Mouse (Mus musculus) cerebellum, adult 11-12 months (tissue): ENCODE measurements at regions not wholly inside any gene's neighbourhood (a gene's known extent, or its start where the extent isn't known, plus 50 kb on each side); places are given as distances from the start of the nearest gene placed in this dataset.

Experiments used
- DNase-seq: peaks from one replicate; pipeline ENCODE4 v3.0.0; 2022

DNA sequence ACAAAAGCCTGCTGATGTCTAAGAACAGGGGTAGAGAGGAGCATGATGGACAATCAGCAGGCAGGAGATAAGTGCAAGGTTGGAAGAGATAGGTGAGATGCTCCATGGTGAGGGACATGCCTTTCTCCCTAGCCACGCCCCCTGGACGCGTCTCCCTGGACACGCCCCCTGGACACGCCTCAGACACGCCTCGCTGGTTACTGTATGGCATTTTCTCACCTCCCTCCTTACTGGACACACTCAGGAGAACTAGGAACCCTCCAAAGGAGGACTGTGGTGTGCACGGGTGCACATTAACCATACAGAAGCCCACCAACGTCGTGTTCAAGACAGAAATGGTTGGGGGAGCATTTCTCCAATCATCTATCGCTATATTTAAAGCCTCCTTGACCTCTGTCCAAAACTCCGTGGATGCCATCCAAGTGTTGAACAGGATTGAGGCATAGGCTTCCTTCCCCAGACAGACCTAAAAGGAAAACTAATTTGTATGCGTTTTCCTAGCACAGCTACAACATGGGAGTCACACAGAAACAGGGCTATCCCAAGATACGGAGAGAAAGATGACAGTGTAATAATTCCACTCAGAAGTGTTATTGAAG lies 168.4 kb upstream of the Fam19a5 start:
- DNase-seq, result peak; percentile 23

DNA sequence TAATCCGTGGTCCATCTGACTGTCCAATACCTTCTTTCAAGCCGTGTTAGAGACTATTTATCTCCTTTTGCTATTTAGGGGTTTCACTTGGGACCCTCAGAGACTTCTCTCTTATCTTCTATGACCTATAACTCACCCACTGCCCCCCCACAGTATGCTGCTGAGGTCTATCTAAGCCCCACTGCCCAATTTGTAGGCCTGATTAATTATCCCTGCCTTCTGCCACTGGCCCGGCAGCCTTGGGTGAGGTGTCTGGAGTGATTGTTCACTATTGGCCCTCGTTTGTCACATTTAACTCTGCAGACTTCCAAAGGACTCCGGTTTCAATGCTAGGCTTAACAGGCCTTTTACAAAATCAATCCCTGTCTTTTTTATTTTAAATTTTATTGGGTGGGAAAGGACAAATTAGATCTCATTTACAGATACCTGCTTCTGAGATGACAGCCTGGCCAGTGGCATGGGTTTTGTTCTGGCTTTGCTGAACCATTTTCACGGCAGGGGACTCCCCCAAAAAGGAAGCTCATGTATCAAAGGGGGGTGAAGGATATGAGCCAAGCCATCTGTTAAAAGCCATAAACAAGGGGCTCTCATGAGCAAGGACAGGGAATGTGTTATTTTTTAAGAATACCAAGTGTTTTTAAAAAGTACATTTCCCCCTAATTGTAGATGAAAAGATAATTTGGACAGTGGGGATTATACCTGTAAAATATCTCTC lies 160.4 kb upstream of the Fam19a5 start:
- peak; percentile 66 for DNase-seq

DNA sequence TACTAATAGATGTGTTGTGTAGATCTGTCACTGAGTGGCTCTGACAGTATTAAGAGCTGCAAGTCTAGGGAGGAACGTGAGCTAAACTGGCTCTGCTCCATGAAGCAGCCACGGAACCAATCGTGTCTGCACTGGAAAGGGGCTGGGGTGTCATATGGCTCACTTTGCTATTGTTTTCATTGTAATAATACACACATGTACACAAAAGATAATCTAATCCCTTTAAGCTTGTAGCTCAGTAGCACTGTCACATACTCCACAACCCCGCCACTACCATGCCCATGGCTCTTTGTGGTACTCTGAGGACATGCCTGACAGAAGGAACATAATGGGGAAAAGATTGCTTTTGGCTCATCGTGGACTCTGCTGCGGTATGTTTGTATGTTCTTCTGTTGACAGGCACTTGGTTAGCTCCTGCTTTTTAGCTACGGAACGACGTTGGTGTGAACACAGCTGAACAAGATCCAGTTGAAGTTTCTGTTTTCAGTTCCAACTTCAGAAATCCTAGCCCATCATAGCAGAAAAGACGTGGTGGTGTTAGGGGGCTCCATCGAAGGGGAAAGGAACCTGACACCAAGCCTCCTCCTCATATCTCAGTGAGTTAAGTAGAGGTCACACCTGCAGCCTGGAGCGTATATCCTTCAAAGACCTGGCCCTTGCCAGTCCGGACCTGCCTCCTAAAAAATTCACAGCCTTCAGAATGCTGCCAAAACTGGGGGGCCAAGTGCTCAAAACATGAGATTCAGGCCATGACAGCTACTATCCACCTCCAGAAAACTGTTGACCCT lies 159.6 kb upstream of the Fam19a5 start:
- no peak for DNase-seq

DNA sequence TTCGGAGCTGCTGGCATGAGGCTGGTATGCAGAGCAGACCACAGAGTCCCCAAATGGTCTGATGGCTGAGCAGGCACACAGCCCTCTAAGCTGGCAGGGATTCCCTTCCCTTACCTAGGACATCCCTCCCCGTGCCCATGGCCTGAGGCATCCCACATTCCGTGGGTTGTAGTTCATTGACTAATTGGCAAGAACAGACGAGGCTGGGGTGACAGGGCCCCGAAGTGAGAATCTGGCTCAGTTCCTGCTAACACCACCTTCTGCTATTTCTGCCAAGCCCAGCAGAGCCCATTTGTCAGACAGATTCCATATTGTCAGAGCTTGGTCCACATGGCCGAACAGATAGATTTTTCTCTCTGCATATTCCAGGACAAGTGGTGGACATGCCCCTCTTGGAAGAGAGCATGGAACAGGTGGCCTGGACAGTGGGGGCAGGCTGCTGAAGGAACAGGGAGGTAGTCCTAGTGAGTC lies 157.6 kb upstream of the Fam19a5 start:
- DNase-seq, result peak; percentile 97

DNA sequence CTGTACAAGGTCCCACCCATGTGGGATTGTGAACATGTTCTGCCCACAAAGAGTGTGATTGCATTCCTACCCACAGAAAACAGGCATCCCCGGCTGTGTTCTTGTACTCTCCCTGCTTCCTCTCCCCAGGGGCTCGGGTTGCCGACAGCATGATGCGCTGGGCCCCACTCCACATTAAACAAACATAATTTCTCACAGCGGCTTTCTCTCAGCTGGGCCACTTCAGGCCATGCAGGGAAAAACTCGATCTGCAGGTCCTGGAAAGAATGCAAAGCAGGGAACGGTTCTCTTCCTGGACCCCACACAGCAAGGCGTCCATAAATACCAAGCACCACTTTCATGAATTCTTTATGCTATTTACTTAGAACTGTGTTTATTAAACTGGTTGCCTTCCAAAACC lies 152.7 kb upstream of the Fam19a5 start:
- DNase-seq, result no peak

DNA sequence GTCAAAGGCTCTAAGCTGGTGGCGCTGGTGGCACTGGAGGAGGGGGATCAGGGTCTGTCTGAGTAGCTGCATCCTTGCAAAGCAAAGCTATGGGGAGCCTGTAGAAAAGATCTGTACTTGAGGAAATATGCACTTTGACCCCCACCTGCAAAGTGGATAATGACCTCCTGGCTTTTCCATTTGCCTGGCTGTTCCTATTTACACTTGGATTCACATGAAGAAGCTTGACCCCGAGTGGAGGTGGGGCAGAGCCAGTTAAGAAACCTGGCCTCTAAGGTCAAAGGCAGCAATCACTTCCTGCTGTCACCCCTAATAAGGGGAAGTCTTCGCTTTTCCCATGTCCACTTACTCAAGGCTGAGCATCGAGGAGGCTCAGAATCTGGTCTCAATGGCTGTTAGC lies 145.7 kb upstream of the Fam19a5 start:
- DNase-seq, result no peak

DNA sequence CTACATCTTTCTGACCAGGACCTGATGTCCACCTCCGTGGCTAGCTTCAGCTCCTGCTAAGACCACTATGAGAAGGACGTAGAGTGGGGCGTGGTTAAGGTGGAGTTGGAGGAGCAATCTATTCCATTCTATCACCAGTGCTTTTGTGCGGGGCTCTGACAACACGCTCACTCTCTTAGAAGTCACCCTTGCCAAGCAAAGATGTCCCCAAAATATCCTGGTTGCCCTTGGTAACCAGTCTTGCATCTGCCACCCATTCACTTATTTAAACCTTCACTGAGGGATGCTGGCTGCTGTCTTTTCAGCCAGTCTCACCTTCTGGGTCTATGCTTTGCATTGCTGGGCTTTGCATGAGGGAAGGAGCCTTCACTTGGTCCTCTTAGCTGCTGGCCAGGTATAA lies 138.4 kb upstream of the Fam19a5 start:
- DNase-seq, result no peak

DNA sequence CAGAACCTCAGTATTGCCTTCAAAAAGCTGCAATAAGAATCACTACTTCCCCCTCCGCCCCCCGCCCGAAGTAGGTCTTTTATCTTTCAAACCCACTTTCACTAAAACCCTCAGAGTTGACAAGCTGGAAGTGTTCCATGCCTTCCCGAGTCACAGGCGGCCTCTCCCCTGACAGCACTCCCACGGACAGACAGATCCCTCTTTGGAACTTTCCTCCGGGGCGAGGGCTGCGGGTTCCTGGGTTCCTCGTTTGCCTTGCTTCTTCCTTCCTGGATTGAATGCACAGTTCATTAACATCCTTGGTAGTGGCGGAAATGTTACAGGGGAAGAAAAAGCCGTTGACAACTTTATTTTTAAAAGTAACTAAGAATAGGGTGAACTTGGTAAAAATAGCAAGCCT lies 132.1 kb upstream of the Fam19a5 start:
- no peak for DNase-seq

DNA sequence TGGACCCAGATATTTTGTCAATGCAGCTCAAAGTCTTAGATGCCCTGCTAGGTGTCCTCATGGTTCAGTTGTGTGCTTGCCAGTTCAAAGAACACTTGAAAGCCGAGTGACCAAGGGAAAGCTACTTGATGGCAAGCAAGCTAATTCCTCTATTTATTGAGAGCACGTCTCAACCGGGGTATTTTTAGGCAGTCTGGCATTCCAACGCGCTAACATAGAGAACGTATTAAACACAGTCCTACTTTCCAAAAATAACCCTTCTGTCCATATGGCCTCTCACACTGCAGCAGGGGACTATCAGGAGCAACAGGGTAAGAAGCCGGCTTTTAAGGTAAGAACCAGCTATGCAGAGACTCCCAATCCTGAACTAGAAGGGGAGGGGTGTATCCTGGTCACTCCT lies 128.1 kb upstream of the Fam19a5 start:
- peak; percentile 32 for DNase-seq

DNA sequence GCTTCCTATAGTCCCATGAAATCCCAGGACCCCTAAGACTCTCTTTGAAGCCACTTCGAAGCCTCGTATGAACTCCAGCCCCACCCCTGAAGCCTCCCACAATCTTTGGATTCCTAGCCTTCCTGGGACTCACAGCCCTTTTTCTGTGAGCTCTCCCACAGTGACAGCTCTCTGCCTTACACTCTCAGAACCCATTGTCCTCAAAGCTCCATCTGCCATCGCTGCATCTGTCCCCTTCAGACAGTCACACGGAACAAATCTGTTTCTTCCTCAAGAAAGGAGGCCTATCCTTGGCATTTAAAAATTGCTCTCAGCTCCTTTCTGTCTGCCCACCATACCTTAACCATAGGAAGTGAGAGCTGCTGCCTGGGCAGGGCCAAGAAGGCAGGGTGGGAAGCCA lies 122.4 kb upstream of the Fam19a5 start:
- no peak for DNase-seq

DNA sequence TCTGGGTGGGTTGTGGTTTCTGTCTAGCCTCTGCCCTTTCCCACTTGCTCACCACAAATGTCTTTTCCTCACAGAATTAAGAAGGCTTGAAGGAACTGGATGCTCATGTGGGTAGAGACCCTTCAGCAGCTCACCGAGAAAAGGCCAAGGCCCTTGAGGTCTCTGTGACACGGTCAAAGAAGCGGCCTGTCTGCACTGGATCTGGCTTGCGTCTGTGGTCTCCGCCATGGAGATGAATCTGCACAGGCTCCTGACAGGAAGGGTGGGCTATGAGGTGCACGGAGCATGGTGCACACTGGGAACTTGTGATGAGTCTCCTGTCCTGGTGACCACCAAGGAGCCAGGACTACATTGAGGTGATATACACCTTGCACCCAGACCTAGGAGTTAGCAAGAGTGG lies 110.8 kb upstream of the Fam19a5 start:
- no peak for DNase-seq

DNA sequence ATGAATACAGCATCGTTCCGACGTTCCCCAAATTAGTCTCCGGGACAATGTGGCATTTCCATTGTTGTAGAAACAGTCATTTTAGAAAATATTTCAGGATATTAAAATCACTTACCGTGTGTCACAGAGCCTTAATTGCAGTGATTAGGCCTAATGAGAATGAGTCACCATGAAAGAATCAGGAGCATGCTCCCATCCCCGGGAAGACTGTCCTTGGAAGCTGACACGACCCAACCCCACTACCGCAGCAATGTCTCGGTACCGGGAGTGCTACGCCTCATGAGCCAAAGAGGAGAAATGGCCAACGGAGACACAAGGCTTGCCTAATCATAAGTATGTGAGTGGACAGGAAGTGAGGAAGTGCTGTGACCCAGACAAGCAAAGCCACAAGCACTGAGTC lies 110.2 kb upstream of the Fam19a5 start:
- no peak for DNase-seq

DNA sequence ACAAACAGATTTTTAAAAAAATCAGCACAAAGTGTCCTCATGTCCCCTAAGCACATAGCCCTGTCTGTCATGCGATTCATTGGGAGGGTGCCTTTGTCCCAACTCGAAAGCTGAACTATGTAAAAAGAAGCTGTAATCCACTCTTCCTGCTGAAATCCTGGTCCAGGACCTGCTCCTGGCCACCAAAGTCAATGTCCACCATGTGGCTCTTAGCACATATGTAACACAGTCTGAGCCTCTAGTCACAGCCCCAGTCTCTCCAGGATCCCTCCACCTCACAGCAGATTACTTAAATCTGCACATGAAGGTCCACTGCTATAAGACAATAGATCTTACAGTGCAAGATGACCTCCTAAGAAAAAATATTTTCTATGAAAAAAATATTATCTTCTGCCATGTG lies 108.5 kb upstream of the Fam19a5 start:
- no peak for DNase-seq

DNA sequence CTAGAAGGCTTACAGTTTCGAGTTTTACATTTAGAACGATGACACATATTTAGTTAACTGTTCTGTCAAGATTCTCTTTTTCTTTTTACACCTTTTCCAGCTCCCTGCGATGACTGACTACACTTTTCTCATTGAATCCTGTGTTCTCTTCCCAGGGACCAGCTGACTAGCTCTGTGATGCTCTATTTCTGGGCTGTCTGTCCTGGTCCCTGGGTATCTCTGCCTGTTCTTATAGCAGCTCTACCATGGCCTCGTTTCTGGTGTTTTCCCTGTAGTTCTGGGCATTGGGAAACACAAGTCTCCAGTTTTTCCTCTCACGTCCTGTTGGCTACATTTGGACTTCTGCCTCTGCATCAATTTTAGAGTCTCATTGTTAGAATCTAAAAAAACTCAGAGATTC lies 106.5 kb upstream of the Fam19a5 start:
- DNase-seq, result no peak

DNA sequence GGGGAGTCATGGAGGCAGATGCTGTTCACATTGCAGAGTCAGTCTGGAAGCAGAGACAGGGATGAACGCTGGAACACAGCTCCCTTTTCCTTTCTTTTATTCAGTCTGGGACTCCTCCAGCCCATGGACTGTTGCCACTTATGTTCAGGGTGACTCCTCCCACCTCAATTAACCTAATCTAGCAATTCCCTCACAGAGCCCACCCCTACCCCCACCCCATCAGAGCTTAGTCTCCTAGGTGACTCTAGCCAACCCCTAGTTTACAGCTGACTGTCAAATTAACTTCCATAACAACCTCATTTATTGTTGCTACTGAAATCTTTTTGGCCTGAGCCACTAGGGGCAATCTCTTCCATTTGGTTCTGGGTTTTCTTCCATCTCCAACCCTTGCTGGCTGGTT lies 85.2 kb upstream of the Fam19a5 start:
- DNase-seq, result no peak

DNA sequence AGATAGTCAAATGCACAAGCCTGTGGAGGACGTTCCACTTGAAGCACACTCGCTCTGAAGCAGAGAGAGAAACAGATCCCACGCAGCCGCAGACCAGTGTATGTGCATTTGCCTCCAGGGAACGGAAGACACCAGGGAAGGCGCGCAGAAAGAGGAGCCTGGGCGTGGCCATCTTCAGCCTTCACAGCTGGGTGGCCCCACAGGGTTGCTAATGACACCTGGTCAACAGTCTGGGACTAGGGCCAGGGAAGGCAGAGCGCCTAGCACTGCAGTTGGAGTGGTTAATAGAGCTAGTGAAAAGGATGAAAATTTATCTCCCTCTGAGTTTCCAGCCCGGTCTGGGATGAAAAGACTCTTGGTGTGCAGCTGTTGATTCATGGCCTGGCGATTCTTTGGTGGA lies 67.9 kb upstream of the Fam19a5 start:
- no peak for DNase-seq

DNA sequence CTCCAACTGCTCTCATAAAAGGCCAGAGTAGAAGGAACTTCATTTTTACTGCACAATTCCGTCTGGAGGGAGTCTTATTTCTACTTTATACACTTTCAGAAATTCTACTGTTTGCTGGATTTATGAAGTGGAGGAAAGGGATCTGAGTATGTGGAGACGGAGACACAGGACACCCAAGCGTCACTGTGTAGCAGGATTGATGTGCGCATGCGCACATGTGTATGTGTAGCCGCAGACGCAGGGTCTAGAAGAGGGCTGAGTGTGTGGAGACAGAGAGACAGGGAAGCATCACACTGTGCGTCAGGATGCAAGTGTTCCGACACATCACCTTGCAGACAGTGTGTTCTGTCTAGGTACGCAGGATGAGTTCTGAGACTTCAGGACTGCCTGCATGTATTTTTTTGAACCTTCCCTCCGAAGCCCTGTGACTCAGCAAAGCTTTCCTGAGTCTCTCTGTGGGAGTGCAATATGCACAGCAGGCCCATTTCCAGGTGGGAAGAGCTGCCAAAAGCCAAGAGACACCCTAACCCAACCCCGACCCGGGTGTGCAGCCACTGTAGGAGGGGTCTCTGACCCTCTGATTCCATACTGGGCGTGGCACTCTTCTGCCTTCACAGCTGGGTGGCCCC lies 67.1 kb upstream of the Fam19a5 start:
- DNase-seq, result no peak

DNA sequence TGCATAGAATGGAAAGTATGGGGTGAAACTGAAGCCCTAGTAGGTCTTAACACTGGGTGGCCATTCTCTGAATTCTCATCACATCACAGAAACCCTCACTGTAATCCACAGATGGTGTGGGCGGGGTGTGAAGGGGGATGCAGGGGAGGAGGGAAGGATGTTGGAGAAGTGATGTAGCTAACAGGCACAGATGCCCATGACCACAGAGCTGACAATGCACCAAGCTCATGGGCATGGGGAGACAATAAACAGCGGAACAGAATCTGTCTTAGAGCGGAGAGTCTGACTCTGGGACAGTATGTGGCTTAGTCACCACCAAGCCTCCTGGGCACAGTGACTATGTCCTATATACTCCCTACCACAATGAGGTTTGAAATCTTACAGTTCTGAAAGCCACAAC lies 63.3 kb upstream of the Fam19a5 start:
- no peak for DNase-seq
